Mouse (Mus musculus) spleen, postnatal 4 days (tissue): ENCODE data around the gene Kctd20.
A peak's percentile ranks its signal among the peaks of the same experiment; 100 is the strongest.
"Not testable (repeated sequence)": the region's sequence is repeated elsewhere in the genome, so short reads cannot be mapped to it uniquely, and the experiment has no call there.

ENCODE experiments used
- DNase-seq, 2 experiments: peaks; one replicate each; pipeline ENCODE4 v3.0.0; 2022; ENCODE audit warnings: low spot score in 2 of 2

Gene Kctd20

DNA sequence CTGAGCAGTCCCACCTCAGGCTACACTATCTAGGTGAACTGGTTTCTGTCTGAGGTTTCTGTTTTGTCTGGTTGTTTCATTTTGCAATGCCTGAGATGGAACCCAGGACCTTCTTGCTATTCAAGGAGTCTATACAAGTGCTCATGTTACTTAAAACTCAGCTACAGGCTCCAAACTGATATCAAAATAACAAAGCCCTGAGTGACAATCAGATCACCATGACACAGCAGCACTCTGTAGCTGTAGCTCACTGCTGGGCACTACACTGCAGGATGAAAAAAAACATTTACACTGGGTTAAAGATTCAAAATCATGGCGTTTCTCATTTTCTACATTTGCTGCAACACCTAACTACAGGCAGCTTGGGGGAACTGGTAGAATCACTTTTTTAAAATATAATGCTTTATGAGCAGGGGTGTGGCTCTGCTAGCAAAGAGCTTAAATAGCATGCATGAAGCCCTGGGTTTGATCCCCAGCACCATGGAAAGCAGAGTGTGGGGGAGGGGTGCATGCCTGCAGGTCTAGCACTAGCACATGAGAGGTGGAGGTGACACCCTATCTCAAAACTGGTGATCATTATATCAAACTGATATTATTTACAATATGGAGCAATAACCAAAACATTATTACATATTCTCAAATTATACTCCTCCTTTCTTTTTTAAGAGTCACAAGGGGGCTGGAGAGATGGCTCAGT lies 33.1 kb downstream of the Kctd20 start:
- DNase-seq: no peak

- DNase-seq: peak in 1 of 2 experiments; percentile 37
These were observed 35.1 kb downstream of the Kctd20 start for GRCm38 (mm10) chr17:28986833-28987232.

GRCm38 (mm10) chr17:28987713-28988112 lies 36.0 kb downstream of the Kctd20 start:
- peak; percentile 55 to 71 for DNase-seq

DNA sequence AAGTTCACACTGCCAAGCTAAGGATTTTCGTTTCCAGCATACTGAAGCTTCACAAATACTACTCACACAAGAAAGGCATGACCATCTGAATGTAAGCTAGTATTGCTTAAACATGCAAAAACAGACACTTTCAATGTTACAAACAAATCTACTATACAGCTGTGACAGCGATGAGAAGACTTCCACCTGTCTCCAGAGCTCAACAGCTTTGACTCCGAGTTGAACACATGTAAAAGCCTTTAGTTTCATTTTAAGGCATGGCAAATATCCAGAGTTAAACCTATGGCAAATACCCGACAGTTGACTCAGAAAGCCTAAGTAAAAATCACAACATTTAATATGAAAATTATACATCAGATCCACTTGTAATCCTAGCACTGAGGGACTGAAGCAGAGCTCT lies 36.5 kb downstream of the Kctd20 start:
- DNase-seq: no peak

GRCm38 (mm10) chr17:28988996-28989395 lies 37.2 kb downstream of the Kctd20 start:
- DNase-seq: no peak

DNA sequence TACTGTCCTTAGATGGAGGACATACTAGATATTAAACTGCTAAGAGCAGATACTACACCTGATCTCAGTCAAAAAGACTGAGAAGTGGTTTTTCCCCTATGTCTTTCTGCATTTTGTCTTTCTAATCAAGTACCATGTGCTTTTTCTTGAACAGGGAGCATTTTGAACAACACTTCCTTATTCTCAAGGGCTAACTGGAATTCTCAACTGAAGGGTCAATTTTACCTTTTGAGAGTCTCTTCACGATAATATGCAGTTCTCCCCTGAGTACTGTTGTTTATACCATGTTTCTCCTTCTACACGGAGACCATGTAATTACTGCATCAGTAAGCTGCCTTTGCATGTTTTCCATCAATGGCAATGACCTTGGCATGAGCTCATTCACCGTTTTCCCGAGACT lies 38.3 kb downstream of the Kctd20 start:
- no peak for DNase-seq

DNA sequence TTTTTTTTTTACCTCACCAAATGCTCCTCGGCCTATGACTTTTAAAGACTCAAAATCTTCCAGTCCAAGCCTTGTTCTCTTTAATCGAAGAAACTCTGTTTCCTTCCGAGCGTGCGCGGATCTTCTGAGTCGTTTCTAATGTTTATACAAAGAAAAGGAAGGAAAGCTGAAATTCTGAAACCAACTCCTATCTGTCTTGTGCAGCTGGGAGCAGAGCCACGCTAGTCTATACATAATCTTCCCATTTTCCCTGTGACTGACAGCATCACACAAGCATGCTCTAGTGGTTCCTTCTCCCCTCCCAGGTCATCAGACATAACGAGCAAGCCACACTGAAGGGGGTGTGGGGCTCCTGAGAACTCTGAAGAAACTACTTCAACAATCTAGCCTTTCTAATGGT lies 39.5 kb downstream of the Kctd20 start:
- no peak for DNase-seq

DNA sequence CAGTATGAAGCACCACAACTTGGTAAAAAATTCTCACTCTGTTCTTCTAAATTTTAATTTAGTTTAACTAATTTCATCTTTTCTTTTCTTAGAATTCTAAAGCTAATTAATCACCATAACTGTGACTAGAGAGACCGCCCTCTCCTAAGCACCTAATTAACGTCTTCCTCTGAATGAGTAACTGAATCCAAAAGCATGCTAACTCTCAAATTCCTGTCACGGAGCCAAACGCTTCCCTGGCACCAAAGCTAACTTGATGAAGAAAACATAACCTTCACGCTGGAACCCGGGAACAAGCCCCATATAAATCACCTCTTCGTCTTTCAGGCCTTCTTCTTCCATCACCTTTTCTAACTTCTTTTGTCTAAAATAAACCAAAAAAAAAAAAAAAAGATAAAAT lies 40.4 kb downstream of the Kctd20 start:
- no peak for DNase-seq

GRCm38 (mm10) chr17:28993004-28993403 lies 41.3 kb downstream of the Kctd20 start:
- DNase-seq: not testable (repeated sequence)

DNA sequence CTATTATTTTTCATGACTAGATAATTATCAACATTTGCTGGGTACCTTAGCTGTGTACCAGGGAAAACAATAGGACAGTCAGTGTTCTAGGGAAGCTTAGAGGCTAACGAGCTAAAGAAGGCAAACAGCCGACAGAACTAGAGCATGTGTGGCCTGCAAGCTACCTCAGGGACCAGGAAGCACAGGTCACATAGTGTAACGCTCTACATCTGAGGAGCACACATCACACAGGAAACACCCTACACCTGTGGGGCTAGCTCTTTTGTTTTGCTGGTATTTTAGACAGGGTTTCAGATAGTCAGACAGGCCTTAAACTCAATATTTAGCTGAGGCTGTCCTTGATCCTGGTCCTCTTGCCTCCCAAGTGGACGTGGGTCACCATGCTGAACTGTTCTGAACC lies 42.9 kb downstream of the Kctd20 start:
- no peak for DNase-seq

DNA sequence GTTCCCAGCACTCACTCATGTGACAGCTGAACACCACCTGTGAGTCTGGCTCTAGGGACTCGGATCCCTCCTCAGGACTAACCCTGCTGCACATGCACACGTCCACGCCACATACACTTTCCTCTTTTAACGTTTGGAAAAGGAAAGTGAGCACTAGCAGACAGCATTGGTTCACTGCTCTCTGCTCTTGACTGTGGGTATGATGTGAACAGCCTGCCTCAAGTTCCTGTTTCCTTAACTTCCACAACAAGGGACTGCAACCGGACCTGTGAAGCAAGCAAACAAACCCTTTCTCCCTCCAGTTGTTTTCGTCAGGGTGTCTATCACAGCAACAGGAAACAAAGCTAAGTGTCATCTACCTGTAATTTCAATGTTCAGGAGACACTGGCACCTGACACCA lies 48.7 kb downstream of the Kctd20 start:
- DNase-seq: no peak

DNA sequence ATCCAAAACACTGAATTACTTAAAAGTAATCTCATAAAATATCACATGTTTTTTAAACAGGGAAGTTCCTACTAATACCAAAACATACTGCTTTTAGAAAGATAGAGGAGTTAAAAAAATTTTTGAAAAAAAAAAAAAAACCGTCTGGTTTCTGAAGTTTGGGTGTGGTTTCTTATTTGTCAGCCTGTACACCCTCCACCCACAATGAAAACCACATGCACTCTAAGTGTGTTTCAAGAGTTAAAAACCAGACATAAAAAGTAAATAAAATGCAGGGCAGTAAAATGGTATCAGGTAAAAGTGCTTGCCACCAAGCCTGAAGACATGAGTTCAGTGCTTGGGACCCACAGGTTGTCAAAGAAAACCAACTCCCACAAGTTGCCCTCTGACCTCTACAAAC lies 52.0 kb downstream of the Kctd20 start:
- no peak for DNase-seq

DNA sequence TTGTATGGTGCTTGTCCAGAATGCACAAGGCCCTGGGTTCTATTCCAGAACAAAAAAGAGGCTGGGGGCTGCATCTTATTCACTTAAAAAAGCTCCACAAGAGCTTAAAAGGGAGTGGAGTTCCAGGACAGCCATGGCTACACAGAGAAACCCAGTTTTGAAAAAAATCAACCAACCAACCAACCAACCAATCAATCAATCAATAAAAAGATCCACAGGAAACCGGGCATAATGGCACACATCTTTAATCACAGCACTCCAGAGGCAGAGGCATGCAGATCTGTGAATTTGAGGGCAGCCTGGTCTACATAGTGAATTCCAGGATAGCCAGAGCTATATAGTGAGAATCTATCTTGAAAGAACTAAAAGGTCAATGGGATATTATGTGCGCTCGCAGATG lies 53.3 kb downstream of the Kctd20 start:
- no peak for DNase-seq

GRCm38 (mm10) chr17:29006812-29007211 lies 55.1 kb downstream of the Kctd20 start:
- DNase-seq: no peak

DNA sequence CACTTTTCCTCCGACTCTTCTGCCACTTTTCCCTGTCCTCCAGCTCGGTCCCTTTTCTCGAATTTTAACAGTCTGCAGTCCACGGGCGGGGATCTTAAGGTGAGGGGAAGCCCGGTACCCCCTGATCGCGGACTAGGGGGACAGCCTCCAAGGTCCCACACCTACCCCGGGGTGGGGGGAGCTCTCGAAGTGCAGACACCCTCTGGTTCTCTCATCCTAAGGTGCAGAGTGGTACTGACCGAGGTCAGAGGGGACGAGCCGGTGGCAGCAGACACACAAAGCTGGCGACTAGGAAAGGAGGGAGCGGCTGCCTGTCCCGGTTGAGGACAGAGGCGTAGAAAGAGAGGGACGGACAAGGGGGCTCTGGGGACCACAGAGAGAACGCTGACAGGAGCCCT lies 55.5 kb downstream of the Kctd20 start:
- DNase-seq: peak in 1 of 2 experiments; percentile 83

DNA sequence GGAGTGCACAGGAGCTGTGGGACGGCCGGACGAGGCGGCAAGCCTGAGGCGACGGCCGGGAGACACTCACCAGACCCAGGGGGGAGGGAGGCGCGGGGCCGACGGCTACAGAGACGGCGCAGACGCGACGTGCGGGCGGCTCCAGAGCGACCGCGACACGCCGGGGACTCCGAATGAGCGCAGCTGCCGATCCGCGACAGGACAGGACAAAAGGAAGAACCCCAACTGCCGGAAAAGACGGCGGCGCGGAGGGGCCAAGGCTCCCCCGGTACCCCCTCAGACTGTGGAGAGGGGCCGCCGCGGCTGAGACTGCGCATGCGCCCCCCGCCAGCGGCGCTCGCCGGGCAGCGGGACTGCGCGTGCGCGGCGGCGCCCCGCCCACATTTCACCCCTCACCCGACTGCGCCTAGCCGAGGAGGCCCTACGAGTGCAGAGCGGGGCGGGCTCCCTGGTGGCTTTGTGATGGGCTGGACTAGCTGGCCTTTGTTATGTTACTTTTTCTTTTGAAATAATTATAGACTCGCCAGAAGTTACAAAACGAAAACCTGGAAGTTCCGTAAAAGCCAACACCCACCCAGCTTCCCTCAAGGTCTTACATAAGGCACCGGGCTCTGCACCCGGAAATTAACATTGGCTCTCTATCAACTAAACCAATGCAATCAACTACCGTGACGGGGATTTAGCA lies 56.0 kb downstream of the Kctd20 start, which contains the start of gene Stk38:
Stk38 (minus strand) TSS at position 355 of the 685 bp plus-strand sequence.
- peak; percentile 92 to 98 for DNase-seq

- DNase-seq: no peak
These were observed 56.5 kb downstream of the Kctd20 start for GRCm38 (mm10) chr17:29008326-29008650.

- no peak for DNase-seq
These were observed 57.4 kb downstream of the Kctd20 start for GRCm38 (mm10) chr17:29009181-29009580.

DNA sequence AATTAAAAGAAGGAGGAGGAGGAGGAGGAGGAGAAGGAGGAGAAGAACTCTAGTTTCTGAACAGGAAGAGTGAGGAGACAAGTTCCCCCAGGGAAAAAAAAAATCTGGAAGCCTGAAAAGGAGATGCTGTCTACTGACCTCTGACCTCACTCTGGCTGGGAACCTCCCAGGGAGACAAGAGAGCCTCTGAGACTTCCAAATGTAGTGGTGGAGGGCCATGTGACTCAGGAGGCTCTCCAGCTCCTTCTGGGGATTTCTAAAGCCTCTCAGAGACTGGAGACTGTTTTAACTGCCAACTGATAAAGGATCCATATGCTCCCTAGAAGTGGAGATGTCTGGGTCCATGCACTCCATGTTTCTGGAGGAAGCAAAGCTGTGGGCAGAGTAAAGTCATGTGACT lies 62.5 kb downstream of the Kctd20 start:
- DNase-seq: no peak

DNA sequence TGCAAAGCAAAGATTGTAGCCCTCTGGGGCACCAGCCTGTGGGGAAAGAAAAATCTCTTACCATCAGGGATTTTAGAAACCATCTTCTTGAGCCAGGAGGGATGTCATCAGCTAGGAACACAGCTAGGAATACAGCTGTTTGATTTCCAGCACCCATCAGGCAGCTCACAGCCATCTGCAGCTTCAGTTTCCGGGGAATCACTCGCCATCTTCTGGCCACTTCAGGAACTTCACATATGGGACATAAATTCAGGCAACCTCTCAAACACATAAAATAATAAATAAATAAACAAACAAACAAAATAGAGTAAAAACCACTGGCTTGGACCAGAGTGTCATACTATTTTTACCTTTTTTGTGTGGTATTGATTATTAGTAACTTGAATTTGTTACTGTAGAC lies 63.9 kb downstream of the Kctd20 start:
- DNase-seq: peak; percentile 64 to 83

GRCm38 (mm10) chr17:29016705-29017104 lies 65.0 kb downstream of the Kctd20 start:
- no peak for DNase-seq

DNA sequence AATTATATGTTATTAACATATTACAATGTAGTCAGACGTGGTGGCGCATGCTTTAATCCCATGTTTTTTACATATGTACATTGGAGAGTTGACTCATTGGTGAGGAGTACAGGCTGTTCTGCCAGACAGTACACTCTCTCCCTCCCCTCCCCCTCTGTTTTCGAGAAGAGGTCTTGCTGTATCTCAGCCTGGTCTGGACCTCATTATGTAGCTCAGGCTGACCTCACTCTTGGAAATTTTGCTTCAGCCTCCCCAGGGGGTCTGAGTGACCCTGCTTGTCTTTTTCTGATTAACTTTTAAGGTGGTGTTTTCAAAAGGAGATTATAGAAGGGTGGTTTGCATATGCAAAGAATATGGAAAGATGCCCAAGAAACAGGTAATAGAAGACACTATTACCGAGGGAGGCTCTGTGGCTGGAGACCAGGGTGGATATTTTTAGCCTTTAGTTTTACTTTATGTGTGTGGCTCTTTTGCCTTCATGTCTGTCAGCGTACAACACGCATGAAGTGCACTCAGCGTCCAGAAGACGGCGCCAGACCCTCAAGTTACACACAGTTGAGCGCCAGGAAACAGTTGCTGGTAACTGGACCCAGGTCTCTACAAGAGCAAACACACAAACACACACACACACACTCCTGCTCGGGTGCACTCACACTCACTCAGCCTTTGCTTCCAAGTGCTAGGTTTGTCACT lies 66.7 kb downstream of the Kctd20 start:
- peak in 1 of 2 experiments; percentile 37 for DNase-seq
